Mouse (Mus musculus): ENCODE data around the gene Rmdn3.

Rmdn3 gene

DNA sequence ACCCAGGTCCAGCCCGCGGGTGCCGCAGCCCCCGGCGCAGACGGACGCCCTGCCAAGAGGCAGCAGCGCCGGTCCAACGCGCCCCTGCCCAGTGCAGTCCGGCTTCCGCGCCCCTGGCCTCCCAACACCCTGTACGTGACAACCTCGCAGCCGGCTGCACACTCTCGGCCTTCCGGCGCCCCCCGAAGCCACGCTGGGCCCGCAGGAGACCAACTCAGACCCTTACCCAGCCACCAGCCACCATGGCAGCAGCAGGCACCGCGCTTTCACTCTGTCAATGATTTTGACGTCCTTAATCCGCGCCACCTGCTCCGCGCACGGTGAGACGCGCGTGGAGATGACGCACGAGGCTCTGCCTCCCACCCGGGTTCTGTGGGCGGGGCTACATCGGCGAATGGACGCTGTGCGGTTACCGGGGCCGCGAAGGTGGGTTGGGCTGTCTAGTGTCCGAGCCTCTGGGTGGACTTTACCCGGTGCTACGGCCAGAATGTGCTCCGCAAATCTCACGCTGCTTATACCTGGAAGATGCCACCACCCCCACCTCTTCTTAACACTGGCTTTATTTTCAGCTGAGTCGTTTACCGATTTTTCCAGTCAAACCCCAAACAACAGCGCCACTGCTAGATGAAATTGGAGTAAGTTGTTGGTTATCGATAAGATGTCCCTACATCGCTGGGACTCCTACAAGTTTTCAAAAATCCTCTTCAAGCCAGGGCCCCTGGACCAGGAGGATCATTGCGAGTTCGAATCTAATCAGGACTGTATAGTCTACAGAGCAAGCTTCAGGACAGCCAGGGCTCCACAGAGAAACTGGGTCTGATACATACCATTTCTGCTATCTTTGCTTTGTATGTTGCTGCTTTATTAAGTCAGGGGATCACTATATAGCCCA, at the start of gene Rmdn3:
Gene Rmdn3 (minus strand): TSS at position 354 of the 892 bp plus-strand sequence.
- CTCF ChIA-PET, result interaction anchor here (1.1 kb wide), 1 partner anchor 32 kb away, joined by 3 read pairs; no protein-coding TSS in a partner anchor

DNA sequence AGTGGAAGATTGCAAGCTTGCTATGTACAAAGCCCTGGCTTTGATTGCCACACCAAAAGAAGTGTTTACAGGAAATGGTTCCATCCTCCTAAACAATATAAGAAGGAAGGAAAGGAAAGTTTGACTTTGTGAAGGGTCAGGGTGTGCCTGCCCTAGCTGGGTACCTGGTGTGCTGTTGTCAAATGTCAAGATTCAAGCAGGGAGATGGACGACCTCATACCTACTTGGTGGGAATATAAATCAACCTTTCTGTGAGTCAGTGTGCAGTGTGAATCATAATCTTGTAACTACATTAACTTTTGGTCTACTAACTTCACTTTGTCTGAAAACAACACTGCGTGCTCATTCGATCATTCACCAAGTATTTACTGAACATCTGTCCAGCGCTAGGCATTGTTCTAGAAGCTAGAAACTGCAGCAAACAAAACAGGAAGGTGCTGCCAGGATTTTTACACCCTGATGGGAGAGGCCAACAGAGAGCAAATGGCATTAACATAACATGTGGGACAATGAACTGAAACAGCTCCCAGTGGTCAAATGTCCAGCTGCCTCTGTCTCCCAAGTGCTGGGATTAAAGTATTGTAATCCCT, 47.1 kb upstream of the Rmdn3 start:
- CTCF ChIA-PET, result no interaction called here

DNA sequence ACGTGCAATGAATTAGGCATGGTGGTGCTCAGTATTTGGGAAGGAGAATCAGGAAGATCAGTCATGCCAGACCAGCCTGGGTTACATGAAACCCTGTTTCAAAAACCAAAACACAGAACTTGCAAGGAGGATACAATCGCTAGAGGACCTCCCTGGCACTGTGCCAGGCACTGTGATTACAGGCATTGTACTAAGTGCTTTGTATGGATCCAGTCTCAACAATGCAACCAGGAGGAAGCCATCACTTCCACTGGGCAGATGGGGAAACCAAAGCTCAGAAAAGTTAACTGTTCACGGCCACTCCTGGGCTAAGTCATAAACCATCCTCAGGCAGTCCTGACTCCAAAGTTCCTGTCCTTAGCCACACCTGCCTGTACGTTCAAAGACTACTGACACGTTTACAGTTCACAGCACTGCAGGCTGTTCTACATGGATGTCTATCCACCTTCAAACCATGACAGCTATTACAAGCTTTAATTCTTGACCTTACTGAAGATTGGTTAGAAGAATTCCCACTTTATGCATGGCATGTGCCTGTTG, 46.1 kb upstream of the Rmdn3 start:
- CTCF ChIA-PET, result interaction anchor here (0.6 kb wide), 1 partner anchor 254 kb away, joined by 3 read pairs; no protein-coding TSS in a partner anchor

DNA sequence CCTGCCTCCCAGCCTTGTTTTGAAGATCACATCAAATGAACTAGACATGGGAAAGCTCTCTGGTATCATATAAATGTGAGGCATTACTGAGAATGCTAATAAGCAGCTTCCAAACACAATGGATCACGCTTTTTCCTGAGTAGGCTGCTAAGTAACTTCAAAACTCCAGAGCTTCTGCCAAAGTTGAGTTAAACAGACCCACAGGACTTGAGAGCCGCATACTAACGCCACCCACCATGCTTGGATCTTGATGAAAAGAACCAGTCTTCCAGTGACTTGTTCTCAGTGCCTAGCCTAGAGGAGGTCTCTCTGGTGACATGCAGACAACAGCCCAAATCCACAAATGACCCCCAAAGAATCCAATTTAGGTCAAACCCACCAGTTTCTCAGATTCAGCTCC, 42.1 kb upstream of the Rmdn3 start:
- CTCF ChIA-PET, result no interaction called here

DNA sequence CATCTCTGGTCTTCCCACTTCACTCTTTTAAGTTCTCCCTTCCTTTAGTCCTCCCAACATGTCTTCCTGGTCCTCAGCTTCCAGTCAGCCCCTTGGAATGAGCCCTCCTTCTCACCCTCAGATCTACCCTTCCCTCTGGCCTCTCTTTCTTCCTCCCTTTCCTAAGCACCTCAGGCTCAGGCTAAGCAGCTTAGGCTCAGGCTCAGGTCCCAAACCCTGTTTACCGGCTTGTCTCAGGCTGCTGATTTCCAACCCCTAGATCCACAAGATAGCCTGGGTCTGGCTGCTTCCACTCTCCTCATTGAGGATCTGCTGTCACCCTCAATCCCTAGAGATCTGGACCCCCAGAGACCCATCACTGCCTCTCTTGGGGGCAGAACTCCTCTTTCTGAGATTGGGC, 41.2 kb upstream of the Rmdn3 start:
- CTCF ChIA-PET, result no interaction called here

DNA sequence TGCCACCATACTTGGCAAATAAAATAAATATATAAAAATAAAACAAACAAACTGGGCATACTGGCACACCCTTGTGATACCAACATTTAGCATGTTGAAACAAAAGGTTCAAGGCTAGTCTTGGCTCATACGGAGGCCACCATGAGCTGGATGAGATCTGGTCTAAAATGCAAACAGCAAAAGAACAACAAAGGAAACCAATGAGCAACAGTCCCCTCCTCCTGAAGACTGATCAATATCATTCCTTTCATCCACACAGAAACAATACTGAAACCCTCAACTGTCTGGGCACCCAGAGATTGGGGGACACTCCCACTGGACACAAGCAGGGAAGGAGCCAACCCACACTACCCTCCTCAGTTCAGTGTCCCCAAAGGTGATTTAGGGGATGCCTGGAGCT, 40.7 kb upstream of the Rmdn3 start:
- CTCF ChIA-PET, result interaction anchor here (0.6 kb wide), 1 partner anchor 9 kb away, joined by 3 read pairs; no protein-coding TSS in a partner anchor

DNA sequence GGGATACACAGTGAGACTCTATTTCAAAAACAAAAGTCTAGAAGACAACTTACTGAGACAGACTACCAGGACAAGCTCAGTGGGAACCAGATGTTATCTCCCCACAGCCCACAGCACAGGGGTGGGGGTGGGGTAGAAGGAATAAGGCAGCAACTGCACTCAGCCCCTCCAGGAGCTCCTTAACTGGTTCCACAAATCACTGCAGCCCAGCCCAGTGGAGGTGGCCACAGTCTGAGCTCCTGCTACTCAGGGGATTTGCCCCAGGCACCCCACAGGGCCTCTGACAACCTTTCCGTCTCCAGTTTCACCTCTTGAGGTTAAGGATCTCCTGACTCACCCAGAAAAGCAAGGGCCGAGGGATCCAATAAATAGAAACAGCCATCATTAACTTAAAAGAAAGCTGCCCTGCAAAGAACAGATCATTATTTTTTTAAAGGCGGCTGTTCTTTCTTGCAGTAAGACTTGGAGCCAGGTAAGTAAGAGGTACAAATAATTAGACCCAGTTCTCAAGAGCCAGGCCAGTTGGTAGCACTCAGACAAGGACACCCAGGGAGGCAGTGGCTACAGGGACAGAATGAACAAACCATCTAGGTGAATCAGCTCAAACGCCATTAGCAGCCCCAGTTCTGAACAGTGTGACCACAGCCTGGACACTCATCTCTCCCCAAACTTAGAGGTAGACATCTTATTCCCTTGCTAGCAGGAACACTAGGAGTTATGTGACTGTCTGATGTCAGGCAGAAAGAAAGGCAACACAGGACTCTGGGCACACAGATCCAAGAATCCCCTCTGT, 39.7 kb upstream of the Rmdn3 start:
- CTCF ChIA-PET, result no interaction called here

DNA sequence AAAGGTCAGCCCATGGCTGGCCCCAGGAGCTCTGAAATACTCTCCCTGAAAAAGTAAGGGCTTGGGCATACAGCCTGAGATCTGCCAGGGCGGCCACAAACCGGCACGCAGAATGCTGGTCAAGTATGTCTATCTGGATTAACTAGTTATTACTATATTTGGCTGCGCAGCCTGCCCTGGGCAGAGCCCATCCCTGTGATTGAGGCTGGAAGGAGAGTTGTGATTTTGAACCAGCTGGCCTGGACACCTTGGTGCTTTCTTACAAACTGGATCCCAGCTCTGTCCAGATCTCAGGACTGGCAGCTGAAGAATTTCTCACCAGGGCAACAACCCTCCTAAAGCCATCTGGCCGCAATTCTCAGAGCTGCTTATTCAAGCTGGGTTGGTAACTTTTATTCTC, 37.3 kb upstream of the Rmdn3 start:
- CTCF ChIA-PET, result no interaction called here

DNA sequence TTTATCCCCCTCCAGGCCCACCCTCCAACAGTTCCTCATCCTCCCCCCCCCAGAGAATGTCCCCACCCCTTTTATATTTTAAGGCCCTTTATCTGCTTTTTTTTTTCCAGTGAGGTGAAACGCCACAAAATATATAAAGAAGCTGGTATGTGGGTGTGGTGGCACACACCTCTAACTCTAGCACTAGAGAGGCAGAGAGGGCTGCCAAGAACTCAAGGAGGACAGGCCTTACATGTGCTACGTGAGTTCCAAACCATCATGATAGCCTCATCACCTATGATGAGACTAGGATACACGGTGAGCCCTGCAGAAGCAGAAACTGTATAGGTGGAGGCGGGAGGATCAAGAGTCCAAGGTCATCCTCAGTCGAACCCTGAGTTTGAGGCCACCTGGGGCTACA, 34.1 kb upstream of the Rmdn3 start:
- CTCF ChIA-PET, result interaction anchor here (1.1 kb wide), 1 partner anchor 427 kb away, joined by 4 read pairs; no protein-coding TSS in a partner anchor

DNA sequence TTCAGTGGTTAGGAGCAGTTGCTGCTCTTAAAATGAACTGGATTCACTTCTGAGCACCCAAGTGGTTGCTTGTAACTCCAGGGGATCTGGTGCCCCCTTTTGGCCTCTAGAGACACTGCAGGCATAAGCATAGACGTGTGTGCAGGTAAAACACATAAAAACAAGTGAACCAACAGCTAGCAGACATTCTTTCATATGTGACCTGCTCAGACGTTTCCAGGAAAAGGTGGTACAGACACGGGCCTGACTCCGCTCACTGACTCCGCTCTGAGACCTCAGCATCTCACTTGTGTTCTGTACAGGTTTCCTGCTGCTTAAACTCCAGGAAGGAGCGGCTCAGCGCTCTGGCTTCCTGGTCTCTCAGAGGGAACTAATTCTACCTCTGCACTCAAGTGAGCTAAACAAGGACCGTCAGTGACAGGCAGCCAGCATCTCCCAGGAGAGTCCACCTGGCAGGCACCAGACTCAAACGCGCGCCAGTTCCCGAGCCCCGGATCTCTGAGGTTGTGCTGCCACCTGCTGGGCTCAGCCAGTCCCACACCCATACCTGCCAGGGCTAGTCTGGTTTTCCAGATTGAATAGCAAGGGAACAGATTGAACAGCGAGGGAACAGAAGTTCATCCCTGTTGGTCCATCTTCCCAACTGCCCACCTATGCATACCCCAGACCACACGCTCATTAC, 32.3 kb upstream of the Rmdn3 start:
- CTCF ChIA-PET, result interaction anchor here (0.8 to 1.1 kb wide), 3 partner anchors 23 to 48 kb away, joined by 3 to 13 read pairs (median 3); partner anchors contain the start of gene Rmdn3

DNA sequence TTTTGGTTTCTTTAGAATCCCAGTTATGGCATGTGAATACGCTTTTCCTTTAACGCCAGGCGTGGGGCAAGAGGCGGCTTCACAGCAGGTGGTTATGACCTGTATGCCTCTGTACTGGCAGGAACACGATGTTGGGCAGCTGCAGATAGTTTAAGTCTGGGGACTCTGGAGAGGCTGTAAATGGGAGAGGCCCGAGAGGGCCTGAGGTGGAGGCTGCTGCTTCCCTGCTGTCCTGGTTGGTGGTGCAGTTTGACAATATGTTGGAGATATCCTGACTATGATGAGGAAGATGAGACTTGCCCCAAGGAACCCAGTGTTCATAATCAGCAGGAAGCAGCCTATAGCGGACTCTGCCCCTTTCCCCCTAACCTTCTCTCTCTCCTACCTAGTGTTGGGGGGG, 26.1 kb upstream of the Rmdn3 start:
- CTCF ChIA-PET, result no interaction called here

DNA sequence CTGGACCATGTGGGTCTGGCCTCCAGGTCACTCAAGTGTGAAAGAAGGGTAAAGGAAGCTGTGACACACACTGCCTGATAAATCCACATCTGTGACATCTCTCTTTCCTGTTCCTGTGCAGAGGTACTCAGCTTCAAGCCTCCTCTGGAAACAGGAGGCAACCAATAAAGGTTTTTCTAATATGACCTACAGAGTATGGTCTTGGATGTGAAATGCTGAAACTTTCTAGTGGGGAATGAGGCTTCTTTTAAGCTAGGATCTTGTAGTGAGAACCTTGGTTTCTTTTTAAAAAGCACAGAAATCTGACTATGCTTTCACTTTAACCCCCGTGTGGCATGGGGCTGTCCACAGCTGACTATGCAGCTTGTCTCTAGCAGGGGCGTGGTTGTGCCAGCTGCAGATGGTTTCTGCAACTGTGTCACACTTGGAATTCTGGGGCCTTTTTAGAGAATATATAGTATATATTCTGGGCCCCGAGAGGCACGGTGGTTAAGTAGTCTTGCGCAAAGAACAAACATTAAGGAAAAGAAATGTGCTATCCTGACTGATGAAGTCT, 20.6 kb upstream of the Rmdn3 start:
- CTCF ChIA-PET, result interaction anchor here (0.6 kb wide), 1 partner anchor 58 kb away, joined by 4 read pairs; no protein-coding TSS in a partner anchor

DNA sequence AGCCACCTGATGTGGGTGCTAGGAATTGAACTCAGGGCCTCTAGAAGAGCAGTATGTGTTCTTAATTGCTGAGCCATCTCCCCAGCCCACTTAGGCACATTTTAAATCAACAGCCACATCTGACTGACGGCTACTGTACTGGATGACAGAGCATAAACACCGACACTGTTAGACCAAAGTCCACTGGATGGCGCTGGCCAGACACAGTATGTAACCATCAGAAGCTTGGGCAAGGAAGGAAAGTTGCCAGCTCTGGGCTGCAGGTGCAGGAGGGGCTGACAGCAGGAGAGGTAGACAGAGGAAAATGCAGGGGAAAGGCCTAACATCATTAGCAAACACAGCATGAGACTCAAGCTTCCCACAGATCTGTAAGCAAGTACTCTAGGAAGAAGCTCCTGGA, 19.9 kb upstream of the Rmdn3 start:
- CTCF ChIA-PET, result interaction anchor here (0.6 kb wide), 1 partner anchor 57 kb away, joined by 4 read pairs; no protein-coding TSS in a partner anchor

DNA sequence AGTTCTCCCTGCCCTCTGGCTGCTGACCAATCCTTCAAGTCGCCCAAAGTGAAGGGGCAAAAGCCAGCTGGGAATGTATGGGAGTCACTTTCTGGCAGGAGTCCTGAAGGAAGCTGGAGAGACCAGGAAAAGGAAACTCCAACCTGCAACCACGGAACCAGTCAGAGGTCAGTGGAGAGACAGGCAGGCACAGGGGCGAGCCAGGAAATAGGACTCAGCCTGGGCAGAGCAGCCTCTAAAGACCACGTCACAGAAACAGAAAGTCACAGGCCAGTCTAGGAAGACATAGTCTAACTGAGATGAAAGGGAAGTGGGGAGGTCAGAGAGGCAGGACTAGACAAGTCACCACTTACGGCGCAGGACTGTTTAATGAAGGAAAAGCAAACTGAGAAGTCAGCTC, 18.8 kb upstream of the Rmdn3 start:
- CTCF ChIA-PET, result no interaction called here

DNA sequence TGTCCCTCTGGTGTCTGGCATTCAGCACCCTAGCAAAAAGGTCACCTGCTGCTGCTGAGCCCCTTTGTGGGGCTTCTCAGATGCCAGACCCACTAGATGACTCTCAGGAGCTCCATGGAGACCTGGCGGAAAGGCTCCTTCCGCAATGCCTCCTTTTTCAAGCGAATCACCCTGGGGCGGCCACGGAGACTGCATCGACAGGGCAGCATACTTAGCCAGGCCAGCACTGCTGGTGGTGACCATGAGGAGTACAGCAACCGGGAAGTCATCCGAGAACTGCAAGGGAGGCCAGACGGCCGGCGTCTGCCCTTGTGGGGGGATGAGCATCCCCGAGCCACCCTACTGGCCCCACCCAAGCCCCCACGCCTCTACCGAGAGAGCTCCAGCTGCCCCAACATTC, 18.0 kb upstream of the Rmdn3 start:
- CTCF ChIA-PET, result no interaction called here

DNA sequence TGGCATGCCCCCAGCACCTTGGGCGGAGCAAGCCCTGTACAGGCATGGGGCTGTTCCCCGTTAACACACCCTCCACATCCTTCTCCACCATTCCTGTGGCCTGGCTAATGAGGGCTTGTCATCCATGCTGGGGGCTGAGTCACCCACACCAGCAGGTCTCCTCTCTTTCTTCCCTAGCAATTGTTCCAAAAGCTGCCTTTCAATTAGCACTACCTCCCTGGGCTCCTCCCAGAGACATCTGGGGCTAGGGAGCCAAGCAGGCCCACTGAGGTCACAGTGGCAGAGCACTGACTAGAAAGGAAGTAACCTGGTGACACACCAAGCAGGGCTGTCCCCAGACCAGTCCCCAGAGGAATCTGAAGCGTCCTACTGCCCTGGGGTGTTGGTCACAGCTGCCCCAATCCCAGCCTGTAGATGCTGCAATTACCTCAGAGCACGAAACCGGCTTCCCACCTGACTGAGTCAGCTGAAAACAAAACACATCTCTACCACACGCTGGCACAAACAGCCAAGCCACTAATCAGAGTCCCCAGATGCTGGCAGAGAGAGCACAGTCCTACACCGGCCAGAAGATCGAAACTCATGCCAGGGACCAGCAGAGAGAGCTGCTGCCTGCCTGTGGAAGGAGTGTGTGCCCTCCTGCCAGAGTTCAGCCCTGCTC, 17.3 kb upstream of the Rmdn3 start, which contains the start of gene Gm14137:
Gene Gm14137 (plus strand): TSS at position 519 of the 661 bp plus-strand sequence.
- CTCF ChIA-PET, result no interaction called here

DNA sequence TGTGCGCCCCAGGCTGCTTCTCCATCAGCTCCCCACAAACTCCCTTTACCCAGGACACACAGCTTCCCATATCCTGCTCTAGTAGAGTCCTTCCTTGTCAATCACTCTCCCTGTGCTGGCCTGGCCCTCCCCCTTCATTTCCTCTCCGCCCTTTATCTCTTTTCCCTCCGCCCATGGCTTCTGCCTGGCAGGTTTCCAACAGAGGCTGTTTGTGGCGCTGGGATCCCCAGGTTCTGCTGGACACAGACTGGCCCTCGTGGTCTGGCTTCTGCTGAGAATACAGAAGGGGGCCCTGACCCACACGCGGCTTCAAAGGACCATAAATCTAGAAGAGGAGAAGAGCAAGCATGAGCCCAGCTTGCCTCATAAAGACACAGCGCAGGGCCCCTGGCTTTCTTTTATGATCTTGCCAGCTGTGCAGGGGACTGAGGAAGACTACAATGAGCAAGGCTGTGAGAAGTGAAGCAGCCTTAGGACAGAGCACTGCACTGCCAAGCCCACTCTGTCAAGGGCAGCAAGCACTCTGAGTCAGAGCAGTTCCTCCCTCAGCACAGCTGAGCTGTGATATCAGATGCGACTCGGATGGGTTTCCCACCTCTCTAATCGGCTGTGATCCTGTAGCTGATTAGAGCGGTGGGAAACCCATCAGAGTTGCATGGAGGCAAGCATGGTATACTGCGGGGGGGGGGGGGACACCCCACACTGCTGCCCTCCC, 16.2 kb upstream of the Rmdn3 start:
- CTCF ChIA-PET, result interaction anchor here (0.6 kb wide), 1 partner anchor 346 kb away, joined by 3 read pairs; no protein-coding TSS in a partner anchor

DNA sequence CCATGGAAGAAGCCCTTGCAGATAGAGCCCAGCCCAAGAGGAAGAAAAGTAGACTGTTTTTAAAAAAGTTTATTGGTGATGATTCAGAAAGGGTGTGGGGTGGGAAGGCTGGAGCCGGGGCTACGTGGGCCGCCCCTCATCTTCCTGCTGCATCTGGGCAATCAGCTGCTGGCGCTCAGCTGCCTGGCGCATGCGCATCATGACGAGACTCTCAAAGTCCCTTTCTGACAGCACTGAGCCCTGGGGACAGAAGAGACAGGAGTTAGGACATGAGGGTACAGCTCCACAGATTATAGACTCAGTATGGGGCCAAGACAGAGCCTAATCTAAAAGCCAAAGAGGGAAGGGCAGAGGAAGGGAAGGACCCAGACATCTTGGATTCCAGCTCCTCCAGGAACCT, 15.6 kb upstream of the Rmdn3 start:
- CTCF ChIA-PET, result no interaction called here

DNA sequence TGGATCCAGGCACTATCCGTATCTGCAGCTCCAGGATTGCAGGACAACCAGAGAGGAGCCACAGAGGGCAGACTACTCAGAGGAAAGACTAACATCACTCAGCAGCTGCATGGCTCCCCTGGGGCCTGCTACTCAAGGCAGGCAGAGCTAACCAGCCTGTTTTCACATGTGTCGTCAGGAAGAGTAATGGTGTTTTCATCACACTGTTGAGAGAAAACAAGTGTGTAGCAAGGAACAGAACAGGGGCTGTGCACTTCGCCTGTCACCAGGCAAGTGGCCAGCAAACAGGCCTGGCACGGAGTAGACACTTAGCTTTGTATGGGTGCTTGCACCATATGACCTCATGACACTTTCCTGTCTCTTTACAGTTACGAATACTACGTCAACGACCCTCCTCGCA, 14.7 kb upstream of the Rmdn3 start:
- CTCF ChIA-PET, result no interaction called here

DNA sequence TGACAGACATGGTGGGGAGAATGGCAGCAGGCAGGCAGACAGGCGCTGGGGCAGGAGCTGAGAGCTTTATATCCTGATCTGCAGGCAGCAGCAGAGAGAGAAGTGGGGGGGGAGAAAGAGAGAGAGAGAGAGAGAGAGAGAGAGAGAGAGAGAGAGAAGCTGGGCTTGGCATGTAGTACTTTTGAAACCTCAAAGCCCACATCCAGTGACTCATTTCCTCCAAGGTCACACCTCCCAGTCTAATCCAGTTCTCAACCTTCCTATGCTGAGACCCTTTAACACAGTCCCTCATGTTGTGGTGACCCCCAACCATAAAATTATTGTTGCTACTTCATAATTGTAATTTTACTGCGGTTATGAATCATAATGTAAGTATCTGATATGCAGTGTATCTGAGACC, 13.4 kb upstream of the Rmdn3 start:
- CTCF ChIA-PET, result no interaction called here
